Mouse (Mus musculus) WW6 (cell line): ENCODE measurements around the gene Ptprt.

Experiments
- DNase-seq: peaks from one replicate; pipeline ENCODE4 v3.0.0-alpha.2; 2013; ENCODE audit warnings: low read depth, low spot score

Ptprt gene

DNA sequence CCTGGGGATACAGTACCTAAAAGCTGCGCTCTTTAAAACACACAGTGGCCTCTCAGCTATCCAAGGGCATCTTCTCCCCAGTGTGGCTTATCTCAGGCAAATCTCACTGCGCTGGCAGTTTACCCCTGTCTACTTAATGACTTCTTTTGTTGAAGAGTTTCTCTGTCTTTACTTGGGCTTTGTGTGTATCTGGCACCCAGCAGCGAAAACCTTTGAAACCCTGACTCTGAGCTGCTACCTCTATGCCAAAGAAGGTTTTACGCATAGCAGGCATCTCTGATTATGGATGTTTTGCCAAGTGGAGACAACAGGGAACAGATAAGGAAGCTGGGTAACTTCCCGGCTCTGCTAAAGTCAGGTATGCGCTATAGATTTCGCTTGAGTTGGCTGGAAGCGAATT, 956.1 kb downstream of the Ptprt start:
- DNase-seq, result no peak

DNA sequence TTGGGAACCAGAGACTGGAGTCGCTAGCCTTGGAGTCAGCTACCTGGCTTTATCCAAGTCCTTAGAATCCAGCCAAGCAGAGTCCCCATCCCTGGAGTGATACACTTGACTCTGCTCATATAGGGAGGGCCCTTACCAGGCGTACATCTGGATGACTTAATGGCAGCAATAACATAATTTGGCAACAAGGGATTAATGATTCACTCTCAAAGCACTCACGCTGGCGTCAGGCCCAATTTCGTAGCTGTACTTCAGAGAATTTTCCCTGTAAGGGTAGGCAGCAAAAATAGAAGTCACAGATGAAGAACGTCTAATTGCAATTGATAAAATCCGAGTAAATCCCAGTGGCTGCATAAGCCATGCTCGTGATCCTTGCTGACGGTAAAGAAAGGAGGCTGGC, 956.5 kb downstream of the Ptprt start:
- DNase-seq, result no peak

DNA sequence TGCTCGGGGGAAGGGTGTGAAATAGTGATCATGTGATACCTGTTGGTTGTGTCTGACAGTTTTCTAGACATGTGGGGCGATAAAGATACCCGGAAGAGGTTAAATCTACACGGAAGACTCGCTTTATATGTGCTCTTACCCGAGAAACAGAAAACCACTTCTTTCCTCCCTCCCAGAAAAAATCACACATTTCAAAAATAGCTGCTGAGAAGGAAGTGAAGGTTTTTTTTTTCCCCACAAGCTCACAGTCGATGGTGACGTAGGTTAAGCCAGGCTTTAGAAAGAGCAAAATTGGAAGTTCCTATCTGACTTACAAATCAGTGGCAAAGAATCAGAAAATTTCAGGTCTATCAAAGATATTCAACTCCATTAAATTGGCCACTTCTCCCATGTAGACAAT, 965.1 kb downstream of the Ptprt start:
- no peak for DNase-seq

DNA sequence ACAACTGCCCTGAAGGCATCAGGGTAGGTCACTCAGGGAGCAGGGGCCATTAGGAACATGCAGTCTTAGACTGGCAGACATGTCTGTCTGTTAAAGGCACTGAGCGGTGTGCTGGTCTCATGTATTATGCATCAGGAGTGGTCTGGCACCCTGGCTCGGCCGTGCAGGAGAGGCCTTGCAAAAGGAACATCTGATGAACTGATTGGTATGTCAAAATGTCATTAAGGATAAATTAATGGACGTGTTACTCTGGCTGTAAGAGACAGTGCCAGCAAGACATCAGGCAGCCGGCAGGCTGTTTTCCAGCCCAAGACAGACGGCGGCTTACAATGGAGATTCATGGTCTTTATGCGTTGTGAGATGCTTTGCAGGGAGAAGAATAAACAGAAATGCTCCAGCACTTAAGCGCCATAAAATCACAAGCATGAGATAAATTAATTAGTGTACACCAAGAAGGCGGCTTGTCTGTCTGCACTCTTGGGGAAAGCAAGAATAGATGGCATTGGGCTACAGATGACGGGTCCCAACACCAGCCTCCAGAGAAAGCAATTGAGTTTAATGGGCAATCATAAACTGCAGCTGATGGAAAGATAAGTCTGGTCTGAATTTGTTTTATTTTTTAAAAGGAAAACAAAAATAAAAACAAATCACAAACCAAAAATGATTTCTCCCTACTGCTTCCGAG, 992.5 kb downstream of the Ptprt start:
- no peak for DNase-seq

DNA sequence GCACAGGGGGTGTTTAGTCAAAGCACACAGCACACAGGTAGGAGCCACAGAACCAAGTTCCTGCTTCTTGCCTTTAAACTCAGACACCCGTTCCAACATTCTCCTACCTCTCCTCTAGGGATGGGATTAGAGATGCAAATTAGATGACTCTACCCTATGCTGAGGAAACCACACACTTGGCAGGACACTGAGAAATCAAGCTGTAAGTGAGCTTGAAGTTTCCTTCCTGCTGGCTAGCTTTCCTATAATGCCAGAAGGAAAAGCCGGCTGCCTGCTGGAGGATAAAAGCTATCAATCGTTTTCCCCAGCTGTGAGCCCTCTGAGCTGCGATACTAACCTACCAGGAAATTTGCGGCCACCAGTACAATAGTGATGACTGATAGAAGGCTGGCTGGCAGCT, 999.0 kb downstream of the Ptprt start:
- DNase-seq, result no peak

DNA sequence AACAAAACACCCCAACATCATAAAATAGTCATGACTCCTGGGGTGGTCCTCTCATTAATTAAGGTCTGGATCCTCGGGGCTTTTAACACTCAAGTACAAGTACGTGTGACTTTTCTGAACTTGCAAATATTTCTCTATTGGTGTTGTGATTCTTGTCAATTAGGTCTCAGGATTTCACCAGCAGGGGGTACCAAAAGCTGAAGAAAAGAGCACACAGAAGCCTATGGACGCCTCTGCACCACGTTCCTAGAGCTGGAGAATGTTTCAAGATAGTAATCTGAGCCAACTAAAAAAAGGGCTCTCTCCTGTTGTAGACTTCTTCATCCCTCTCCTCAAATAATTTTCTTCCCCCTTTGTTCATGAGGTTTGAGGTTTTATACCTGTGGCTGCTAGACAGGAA, 1000.1 kb downstream of the Ptprt start:
- no peak for DNase-seq

DNA sequence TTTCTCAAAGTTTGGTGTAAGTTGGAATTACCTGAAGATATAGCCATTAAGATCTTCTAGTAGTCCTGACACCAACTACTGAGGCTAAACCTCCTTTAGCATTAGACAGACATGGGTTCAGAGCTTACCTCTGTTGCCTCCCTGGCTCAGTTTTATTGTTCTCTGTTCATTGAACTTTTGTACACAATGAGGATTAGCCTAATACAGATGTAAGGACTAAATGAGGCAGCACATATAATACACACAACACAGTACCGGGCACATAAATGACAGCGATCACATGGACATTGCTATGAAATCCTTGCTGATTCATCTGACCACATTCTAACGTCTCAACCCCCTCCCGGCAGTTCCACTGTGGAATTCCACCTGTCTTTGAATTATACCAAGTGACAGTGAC, 1003.9 kb downstream of the Ptprt start:
- DNase-seq, result no peak

DNA sequence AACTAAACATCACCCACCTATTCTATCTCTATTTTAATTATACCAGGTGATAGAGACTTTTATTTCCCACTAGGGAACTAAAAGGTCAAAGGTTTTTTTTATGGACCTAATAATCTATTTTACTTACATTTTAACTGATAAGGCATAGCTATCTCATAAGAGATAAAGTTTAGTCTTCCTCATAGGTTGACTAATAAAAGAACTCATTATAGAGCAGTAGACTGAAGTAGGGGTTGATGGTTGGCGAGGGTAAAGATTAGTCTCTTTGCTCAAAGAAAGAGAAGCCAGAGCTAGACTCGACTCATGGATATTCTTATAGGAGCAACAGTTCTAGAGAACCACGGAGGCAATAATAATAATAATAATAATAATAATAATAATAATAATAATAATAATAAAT, 1004.3 kb downstream of the Ptprt start:
- no peak for DNase-seq

DNA sequence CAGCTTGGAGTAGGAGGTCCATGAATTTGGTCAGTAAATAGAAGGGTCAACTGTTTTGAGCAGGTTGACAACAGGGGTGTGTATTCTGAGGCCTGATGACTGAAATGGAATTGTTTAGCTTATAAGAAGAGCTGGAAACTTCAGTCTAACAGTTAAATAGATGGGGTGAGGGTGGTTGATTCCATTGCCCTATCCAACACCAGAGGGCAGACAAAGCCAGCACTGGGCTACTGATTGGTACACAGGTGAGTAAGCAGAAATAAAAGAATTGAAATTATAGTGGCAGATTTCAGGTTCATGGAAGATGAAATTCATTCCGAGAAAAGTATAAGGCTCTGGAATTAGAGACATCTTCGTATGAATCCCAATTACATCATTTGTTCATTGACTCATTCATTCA, 1020.1 kb downstream of the Ptprt start:
- DNase-seq, result no peak

DNA sequence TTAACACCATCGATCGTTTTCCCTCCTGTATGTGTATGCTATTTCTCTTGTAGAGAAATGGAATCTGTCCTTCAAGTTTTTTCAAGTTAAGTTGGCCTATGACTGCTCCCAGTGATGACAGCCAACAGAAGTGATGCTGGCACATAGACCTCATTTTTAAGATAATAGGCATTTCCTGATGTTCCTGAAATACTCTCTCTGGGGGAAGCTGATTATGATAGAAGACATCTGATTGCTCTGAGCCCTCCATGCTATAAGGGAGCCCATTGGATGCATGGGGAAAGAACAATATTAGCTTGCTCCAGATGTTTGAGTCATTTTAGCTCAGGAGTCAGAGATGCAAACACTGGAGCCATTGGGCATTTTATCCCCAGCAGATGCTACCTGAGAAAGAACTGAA, 1026.9 kb downstream of the Ptprt start:
- no peak for DNase-seq

DNA sequence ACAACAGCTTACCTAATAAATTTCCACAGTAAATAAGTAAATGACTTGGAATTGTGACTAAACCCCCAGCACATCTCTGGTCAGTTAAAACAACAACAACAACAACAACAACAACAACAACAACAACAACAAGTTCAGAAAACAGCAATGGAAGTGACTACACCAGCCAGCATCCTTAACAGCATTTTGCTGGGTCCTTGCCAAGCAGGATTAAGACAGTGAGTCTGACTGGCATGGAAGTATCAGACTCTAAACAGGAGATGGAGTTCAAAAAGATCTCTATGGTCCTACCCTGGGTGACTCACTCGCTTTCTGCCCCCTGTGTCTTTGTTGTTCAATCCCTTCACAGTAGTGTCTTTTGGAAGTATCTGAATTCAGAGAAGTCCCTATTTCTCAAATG, 1035.1 kb downstream of the Ptprt start:
- DNase-seq, result no peak

DNA sequence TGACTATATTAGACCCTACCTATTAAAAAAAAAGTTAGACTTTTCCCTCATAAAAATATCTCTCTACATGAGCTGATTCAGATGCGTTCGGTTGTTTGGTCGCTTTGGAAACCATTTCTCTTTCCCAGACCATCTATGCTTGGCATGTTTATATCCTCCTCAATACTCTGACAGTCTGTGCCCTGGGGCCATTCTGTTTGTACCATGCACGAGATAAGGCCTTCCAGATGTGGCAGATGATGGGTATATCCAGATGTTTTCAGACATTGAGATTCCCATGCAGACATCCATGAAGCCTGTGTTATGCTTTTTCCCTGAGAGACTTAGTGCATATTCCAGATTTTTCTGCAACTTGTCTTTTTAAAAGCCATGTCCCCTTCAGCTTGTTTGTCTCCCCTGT, 1052.5 kb downstream of the Ptprt start:
- DNase-seq, result no peak

DNA sequence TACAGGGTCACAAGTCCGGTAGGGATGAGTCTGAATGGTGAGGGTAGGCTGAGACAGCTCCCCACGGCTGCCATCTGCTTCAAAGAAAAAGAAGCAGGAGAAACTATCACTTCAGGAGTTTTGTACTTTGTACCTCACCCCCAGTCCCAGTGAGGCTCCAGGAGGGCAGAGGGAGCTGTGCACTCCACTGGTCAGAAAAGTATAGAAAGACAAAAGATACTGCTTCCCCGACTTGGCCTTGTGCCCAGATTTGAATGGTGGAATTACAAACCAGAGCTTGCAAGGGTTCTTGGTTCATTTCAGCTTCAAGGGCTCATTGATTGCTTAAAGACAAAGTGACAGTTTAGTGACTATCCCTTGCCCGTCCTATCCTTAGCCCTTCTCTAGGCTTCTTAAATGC, 1053.6 kb downstream of the Ptprt start:
- no peak for DNase-seq

DNA sequence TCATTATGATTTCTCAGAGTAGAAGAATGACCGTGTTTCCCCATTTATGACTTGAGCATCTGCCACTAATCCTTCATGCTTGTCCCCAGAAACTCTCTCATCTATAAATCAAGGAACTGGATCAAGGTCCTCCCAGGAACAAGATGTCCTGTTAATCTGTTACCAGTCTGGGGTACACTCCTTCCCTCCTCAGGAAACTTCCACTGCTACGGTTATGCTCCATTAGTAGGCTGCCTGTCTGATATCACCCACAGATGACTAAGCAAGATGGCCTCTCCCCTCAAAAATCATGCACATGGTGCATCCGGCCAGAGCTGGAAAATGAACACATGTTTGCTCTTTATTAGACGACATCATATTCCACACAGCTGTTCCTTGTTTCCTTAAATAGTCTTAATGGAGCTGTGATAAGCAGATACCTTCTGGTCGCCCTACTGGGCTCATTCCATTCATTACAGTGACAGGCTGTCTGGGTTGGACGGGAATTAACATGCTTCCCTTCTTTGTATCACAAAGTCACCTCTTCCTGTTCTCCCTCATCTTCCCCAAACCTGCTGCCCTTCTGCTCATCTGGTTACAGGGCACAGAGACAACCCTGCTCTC, 1060.6 kb downstream of the Ptprt start:
- DNase-seq, result no peak

DNA sequence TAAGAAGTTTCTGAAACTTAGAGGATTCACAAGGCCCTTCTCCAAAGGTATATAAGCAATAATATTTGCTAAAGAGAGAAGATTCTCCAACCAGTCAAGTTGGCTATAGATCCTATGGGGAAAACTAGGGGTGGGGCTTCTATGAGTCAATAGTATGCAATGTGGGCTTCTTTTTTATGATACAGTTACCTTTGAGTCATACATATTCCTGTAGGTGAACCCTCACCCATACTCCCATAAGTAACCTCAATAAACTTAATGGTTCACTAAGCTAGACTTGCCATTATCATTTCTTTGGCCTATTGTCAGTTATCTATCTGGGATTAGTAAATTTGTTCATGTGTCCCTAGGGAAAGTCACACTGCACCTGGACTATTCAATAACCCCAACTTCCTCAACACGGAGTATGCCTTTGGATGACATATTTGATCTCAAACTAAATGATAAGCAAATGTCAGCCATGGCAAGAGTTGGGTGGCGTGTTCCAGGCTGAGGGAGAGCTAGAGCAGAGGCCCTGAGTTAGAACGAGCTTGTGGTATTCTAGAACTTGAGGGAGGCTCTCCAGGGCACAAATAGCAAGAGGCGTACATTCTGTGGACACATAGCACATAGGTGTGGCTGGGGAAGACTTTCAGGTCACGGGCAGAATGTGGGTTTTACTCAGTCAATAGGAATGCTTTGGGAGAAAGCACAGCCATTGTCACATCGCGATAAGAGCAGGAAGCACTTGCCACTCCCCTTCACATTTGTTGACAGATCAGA, 1067.4 kb downstream of the Ptprt start:
- DNase-seq, result no peak

DNA sequence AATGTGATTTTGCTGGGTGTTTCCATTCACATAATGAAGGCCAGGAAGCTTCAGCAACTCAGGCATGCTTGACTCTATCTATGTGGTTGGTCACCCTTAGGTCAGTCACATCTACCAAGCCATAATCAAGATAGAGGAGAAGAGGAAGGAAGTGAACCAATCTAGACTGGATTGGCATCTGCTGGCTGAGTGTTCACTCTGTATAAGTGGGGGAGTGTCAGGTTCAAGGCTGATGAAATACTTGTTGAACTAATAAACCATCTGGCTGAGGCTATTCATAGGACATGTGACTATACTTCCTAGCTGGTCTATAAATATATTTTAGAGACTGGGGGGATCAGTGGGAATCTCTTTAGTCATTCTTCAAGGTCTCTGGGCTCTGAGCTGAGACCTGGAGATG, 1086.5 kb downstream of the Ptprt start:
- DNase-seq, result no peak

DNA sequence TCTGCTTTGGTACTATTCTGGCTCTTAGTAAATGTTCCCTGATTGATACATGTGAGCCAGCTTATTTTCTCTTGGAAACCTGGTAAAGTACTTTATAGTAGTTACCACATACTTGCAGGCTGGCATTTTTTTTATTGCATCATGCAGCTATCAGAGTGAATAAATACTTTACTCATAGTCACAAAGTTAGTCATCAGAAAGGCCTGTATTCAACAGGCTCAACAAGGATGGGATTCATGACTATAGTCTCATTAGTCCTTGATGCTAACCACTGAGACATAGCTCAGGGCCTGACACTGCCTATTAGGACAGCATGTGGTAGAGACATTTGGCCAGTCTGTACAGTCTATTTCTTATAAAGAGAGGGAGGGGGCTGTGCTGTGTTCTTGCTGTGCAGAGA, 1088.7 kb downstream of the Ptprt start:
- no peak for DNase-seq

DNA sequence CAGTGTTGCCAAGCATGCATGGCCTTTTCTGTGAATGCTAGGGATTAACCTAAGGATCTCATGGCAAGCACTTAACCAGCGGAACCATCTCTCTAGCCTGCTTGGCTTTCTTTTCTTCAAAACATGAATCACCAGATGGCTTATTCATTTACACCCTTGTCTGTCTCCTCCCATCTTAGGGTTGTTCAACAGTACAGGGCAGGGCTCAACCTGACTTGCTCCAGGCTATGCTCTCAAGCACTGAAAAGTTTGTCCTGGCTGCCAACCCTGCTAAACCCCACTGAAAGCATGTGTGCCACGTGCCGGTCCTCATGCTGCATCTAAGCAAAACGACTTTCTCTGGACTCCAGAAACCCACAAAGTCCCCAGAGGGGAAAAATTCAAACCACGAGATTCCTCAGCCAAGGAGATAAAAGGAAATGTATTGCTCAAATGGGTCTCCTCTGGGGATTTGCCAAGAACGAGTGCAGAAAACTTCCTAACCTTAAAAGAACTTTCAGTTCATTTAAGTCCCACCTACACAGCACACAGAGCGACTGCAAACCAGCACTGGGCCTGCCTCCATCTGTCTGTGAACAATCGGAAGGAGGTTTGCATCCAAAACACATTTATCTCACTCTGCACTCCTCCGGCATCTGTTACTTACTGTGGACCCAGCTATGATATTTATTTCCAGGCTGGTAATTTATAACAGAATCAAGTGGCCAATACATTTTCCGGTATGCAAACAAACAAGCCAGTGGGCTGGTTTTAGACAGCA, 1090.5 kb downstream of the Ptprt start:
- DNase-seq, result no peak

DNA sequence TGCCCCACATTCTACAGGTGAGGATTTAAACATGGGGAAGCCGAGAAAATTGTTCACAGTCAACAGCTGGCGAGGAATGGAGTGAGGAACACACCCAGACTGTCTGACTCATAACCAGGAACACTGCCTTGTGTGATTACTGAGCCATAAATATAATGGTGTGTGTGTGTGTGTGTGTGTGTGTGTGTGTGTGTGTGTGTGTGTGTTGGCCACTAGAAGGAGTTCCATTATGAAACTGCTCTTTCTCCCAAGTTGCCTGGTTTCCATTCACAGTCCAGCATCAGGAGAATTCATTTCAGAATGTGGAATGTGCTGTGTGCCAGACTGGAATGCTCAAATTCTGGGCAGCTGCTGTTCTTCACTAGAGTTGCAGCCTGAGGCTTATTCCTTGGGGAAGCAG, 1099.4 kb downstream of the Ptprt start:
- DNase-seq, result no peak

DNA sequence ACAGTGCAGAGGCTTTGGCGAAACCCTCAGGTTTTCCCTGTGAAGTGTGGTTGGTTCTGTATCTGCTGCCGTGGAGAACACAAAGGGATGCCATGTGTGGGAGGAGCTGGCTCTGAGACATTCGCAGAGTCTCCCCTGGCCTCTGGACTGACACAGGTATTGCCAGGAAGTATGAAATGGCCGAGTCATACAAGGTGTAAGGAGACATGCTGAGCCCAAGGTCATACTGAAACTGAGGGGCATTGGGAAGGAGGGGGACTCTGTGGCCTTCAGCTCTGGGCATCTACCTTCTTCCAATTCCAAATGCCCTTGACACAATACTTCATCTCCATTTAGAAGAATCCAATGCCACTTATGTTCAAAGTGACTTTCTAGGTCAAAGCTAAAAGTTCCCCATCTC, 1103.1 kb downstream of the Ptprt start:
- DNase-seq, result no peak

DNA sequence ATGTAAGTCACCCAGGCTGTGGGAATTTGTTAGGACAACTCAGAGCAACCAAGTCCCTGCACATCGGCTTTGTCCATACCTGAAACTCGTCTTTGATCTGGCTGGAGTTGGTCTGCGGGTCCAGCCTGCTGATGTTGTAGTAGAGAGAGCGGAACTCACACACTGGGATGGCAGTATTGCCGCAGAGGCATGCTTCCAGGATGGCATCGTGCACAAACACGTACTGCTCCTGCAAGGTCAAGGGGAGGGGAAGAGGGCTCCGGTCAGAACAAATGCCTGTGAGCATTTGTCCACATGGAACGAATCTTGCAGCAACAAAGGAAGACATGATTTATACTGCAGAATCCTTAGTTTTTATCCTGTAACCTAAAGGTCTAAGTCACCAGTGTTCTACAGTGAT, 1107.3 kb downstream of the Ptprt start:
- DNase-seq, result no peak

DNA sequence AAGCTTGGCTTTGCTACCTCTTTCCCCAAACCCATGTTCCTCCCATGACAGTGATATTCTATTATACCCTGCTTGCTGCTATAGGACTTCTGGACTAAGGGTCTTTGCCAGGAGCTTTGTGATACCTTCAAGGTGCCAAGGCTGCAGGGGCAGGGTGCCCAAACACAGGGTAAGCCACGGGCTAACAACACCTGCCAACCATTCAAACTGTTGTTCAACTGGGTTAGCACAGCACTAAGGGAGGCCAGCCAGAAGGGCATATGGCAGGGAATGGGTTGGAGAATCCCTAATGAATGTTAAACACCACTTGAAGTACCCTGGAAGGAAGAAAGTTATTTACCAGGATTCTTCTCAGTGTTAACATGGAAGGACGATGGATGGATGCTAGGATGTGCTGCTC, 1108.9 kb downstream of the Ptprt start:
- no peak for DNase-seq
